Mouse (Mus musculus): Measurements from ENCODE around the gene H2-K1. TPM values are rescaled to one million over a fixed set of nuclear protein-coding genes. Genes with fewer than 3 reads are reported as not detected.

Gene H2-K1
- total and polyA plus RNA-seq, 2 experiments from 2014 or later: 21.2 to 21.9 TPM

DNA sequence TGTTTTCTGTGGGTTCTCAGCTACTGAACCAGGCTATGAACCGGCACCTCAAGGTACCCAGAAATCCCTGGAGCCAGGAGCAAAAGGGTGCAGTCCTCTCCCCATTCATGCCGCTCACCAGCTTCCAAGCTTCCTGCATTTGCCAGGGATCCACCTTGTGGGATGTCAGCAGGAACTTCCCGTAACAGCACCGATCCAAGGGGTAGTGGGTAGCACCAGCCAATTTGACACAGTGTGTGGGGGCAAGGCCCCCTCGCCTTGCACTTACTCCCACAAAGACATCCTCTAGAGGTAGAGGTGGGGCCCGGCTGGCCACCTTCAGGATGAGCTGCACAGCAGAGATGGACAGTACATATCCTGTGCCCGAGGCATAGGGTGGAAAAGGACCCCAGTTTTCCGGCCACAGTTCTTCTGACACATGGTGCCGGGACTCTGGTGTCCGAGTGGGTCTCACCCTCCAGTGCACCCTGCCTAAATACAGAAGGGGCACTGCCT is 50.0 kb downstream of the H2-K1 start:
- TF ChIP-seq CTCF (IDR thresholded peaks at IDR 0.05; ENCODE audit: low read depth): no peak
- peaks cover 17% of the 10 kb centered on the region for H3K4me1 ChIP-seq (ENCODE audit: insufficient read depth)
- H3K27ac ChIP-seq (ENCODE audit: low read depth, low read length): peak overlapping the region; percentile 91
- H3K27me3 ChIP-seq (ENCODE audit: insufficient read depth, low read length): no peaks in the 10 kb centered on the region
- peak overlapping the region; percentile 97 for H3K4me2 ChIP-seq (ENCODE audit: low read depth)
- H3K36me3 ChIP-seq (ENCODE audit: insufficient read depth): peaks cover 45% of the 10 kb centered on the region
- DNase-seq (no peak), ATAC-seq (no peak)
- 79% methylated on average over 10 of the region's 10 CpGs for WGBS
- H3K9me3 ChIP-seq (ENCODE audit: low read length): no peaks in the 10 kb centered on the region
- peak overlapping the region; percentile 49 for H3K4me3 ChIP-seq (ENCODE audit: low read depth, low read length)
- peak overlapping the region; percentile 76 for H3K9ac ChIP-seq

DNA sequence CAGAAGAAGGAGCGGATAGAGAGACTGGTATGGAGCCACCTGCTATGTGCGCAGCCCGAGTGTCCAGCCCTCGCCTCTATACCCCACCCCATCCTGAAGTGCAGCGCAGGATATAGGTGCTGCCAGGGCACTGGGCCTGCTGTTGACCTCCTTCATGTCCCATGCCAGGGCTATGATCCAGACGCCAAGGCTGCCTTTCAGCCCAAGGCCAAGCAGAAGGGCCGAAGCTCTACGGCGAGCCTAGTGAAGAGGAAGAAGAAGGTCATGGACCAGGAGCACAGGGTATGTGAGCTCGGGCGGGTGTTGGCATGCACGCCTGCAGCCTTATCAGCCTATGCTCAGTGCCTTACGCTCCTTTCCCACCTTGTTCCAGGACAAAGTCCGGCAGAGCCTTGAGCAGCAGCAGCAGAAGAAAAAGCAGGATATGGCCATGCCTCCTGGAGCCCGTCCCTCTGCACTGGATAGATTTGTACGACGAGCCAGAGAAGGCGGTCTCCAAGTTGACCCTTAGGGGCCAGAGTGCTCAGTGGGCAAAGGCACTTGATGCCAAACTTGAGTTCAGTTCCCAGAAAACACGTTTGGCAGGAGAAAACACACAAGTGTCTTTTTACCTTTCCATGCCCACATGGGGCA is 51.1 kb downstream of the H2-K1 start:
- Histone ChIP-seq H3K27ac (ENCODE audit: low read depth, low read length) (no peak overlapping the region), H3K4me3 (ENCODE audit: low read depth, low read length) (no peak overlapping the region), H3K4me1 (ENCODE audit: insufficient read depth) (peaks cover 9% of the 10 kb centered on the region; the same call in 1 of the 2 replicates), H3K4me2 (ENCODE audit: low read depth) (no peak overlapping the region), H3K27me3 (ENCODE audit: insufficient read depth, low read length) (no peaks in the 10 kb centered on the region), H3K36me3 (ENCODE audit: insufficient read depth) (peaks cover 53% of the 10 kb centered on the region), H3K9ac (no peak overlapping the region), H3K9me3 (ENCODE audit: low read length) (no peaks in the 10 kb centered on the region)
- WGBS: 87% methylated on average over 19 of the region's 19 CpGs
- no peak for TF ChIP-seq CTCF (IDR thresholded peaks at IDR 0.05; ENCODE audit: low read depth)
- no peak for ATAC-seq
- DNase-seq: no peak

DNA sequence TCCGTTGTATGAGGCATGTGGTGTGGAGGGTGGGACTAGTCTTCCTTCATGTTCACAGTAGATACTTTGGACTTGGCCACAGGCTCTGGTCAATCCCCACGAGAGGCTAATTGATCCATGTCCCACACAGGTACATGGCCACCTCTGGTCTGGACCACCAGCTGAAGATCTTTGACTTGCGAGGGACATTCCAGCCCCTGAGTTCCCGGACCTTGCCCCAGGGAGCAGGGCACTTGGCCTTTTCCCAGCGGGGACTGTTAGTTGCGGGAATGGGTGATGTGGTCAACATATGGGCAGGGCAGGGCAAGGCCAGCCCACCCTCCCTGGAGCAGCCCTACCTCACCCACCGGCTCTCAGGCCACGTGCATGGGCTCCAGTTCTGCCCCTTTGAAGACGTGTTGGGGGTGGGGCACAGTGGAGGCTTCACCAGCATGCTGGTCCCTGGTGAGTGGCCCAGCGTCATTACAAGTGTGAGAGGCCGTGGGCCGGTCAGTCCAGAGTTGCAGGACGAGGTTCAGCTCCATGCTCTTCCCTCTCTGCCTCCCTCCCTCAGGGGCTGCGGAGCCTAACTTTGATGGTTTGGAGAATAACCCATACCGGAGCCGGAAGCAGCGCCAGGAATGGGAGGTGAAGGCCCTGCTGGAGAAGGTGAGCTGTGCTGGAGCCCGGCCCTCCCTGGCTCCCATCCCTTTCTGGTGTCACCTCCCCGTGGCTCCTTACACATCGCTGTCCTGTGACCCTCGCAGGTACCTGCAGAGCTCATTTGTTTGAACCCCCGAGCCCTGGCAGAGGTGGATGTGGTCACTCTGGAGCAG is 51.9 kb downstream of the H2-K1 start:
- no peak for ATAC-seq
- no peak for DNase-seq
- Histone ChIP-seq H3K4me2 (ENCODE audit: low read depth) (no peak overlapping the region), H3K9me3 (ENCODE audit: low read length) (no peaks in the 10 kb centered on the region), H3K27me3 (ENCODE audit: insufficient read depth, low read length) (no peaks in the 10 kb centered on the region), H3K4me1 (ENCODE audit: insufficient read depth) (peaks cover 9% of the 10 kb centered on the region; the same call in 1 of the 2 replicates), H3K36me3 (ENCODE audit: insufficient read depth) (peaks cover 54% of the 10 kb centered on the region), H3K27ac (ENCODE audit: low read depth, low read length) (no peak overlapping the region), H3K4me3 (ENCODE audit: low read depth, low read length) (no peak overlapping the region), H3K9ac (no peak overlapping the region)
- no peak for TF ChIP-seq CTCF (IDR thresholded peaks at IDR 0.05; ENCODE audit: low read depth)
- WGBS: 91% methylated on average over 22 of the region's 22 CpGs

DNA sequence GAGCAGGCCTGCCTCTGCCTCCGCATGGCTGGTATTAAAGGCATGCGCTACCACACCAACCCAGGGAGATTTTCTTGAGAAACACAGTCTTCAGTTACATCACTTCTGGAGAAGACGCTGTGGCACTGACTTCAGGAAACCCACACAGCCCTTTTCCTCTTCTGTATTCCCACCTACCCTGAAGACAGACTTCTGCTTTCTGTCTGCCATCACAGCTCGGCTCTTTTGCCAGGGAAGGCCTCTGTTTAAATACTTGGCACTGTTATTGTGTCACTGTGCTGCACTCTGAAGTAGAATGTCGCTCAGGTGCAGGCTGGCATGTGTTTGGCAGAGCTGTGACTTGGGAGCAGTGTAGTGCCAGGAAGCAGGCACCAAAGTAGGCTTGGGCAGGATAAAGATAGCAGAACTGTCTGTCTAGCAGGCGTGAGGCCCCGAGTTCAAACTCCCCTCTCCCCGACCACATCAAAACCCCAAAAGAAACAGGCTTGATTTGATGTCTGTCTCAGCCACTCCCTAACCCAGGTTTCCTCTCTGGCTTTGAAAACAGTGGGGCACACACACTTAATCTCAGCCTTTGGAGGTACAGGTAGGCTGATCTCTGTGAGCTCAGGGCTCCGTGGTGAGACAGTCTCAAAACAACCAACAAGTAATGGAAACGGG is 52.6 kb downstream of the H2-K1 start:
- no peak overlapping the region for H3K4me3 ChIP-seq (ENCODE audit: low read depth, low read length)
- H3K36me3 ChIP-seq (ENCODE audit: insufficient read depth): peaks cover 53% of the 10 kb centered on the region
- no peak overlapping the region for H3K27ac ChIP-seq (ENCODE audit: low read depth, low read length)
- no peak overlapping the region for H3K9ac ChIP-seq
- no peak for TF ChIP-seq CTCF (IDR thresholded peaks at IDR 0.05; ENCODE audit: low read depth)
- WGBS: 90% methylated on average over 10 of the region's 10 CpGs
- H3K9me3 ChIP-seq (ENCODE audit: low read length): no peaks in the 10 kb centered on the region
- no peak overlapping the region for H3K4me2 ChIP-seq (ENCODE audit: low read depth)
- no peak for DNase-seq
- peaks cover 9% of the 10 kb centered on the region; the same call in 1 of the 2 replicates for H3K4me1 ChIP-seq (ENCODE audit: insufficient read depth)
- ATAC-seq: no peak
- H3K27me3 ChIP-seq (ENCODE audit: insufficient read depth, low read length): no peaks in the 10 kb centered on the region

MicroRNAs within 50 kb of the gene (microRNA counts, 519-probe panel; counts per million panel counts)
- microRNA mmu-miR-219: 3,592 counts per million, percentile 36 among the panel's probes with 10 or more counts

Small RNA genes within 50 kb of the gene (microRNA-seq; reads per million reads assigned to microRNA genes)
- gene Mir219a-1 (0 reads per million in 2 experiments), gene Mir219c (0 reads per million in 2 experiments)

Other genes with a start within 250 kb of the H2-K1 start
Only the 30 nearest of the 33 such genes appear.
- gene Kank3, start 189.8 kb downstream of the H2-K1 start, total RNA-seq (2014; rRNA removed): 36.5 and 42.7 TPM in 2 replicates
- gene Kank3, start 189.8 kb downstream of the H2-K1 start, polyA plus RNA-seq (2015; fragmentation: Nextera tagmentation; extraction: Ambion mirVana): 35.8 and 43.4 TPM in 2 replicates
- 589 and 1,055 TPM in 2 replicates for gene Rps28, start 175.8 kb downstream of the H2-K1 start, total RNA-seq (2014; rRNA removed)
- gene Rps28, start 175.8 kb downstream of the H2-K1 start, polyA plus RNA-seq (2015; fragmentation: Nextera tagmentation; extraction: Ambion mirVana): 603 and 823 TPM in 2 replicates
- gene Ndufa7, start 175.8 kb downstream of the H2-K1 start, total RNA-seq (2014; rRNA removed): 258 and 291 TPM in 2 replicates
- 529 and 626 TPM in 2 replicates for gene Ndufa7, start 175.8 kb downstream of the H2-K1 start, polyA plus RNA-seq (2015; fragmentation: Nextera tagmentation; extraction: Ambion mirVana)
- gene Cd320, start 157.3 kb downstream of the H2-K1 start, total RNA-seq (2014; rRNA removed): 17.2 and 27.5 TPM in 2 replicates
- gene Cd320, start 157.3 kb downstream of the H2-K1 start, polyA plus RNA-seq (2015; fragmentation: Nextera tagmentation; extraction: Ambion mirVana): 50.3 and 53.6 TPM in 2 replicates
- gene Gm7029, start 126.5 kb downstream of the H2-K1 start, total RNA-seq (2014; rRNA removed): not detected in 2 replicates
- gene Gm7029, start 126.5 kb downstream of the H2-K1 start, polyA plus RNA-seq (2015; fragmentation: Nextera tagmentation; extraction: Ambion mirVana): not detected in 2 replicates
- 4.3 and 4.7 TPM in 2 replicates for gene Kifc1, start 109.7 kb downstream of the H2-K1 start, total RNA-seq (2014; rRNA removed)
- gene Kifc1, start 109.7 kb downstream of the H2-K1 start, polyA plus RNA-seq (2015; fragmentation: Nextera tagmentation; extraction: Ambion mirVana): 1.3 and 1.4 TPM in 2 replicates
- gene Platr17, start 95.2 kb downstream of the H2-K1 start, total RNA-seq (2014; rRNA removed): not detected in 2 replicates
- 1.9 and 2.0 TPM in 2 replicates for gene Platr17, start 95.2 kb downstream of the H2-K1 start, polyA plus RNA-seq (2015; fragmentation: Nextera tagmentation; extraction: Ambion mirVana)
- gene Daxx, start 90.9 kb downstream of the H2-K1 start, total RNA-seq (2014; rRNA removed): 70.4 and 77.1 TPM in 2 replicates
- 41.5 and 45.2 TPM in 2 replicates for gene Daxx, start 90.9 kb downstream of the H2-K1 start, polyA plus RNA-seq (2015; fragmentation: Nextera tagmentation; extraction: Ambion mirVana)
- gene Tapbp, start 84.4 kb downstream of the H2-K1 start, total RNA-seq (2014; rRNA removed): 27.2 and 36.0 TPM in 2 replicates
- gene Tapbp, start 84.4 kb downstream of the H2-K1 start, polyA plus RNA-seq (2015; fragmentation: Nextera tagmentation; extraction: Ambion mirVana): 25.0 and 26.2 TPM in 2 replicates
- gene Zbtb22, start 84.4 kb downstream of the H2-K1 start, total RNA-seq (2014; rRNA removed): 34.4 and 44.0 TPM in 2 replicates
- gene Zbtb22, start 84.4 kb downstream of the H2-K1 start, polyA plus RNA-seq (2015; fragmentation: Nextera tagmentation; extraction: Ambion mirVana): 20.4 and 22.3 TPM in 2 replicates
- gene Rgl2, start 70.8 kb downstream of the H2-K1 start, total RNA-seq (2014; rRNA removed): 75.7 and 76.3 TPM in 2 replicates
- gene Rgl2, start 70.8 kb downstream of the H2-K1 start, polyA plus RNA-seq (2015; fragmentation: Nextera tagmentation; extraction: Ambion mirVana): 24.1 and 27.1 TPM in 2 replicates
- gene Pfdn6, start 60.0 kb downstream of the H2-K1 start, total RNA-seq (2014; rRNA removed): 57.0 and 78.4 TPM in 2 replicates
- 173 and 185 TPM in 2 replicates for gene Pfdn6, start 60.0 kb downstream of the H2-K1 start, polyA plus RNA-seq (2015; fragmentation: Nextera tagmentation; extraction: Ambion mirVana)
- 18.9 and 21.9 TPM in 2 replicates for gene Wdr46, start 59.7 kb downstream of the H2-K1 start, total RNA-seq (2014; rRNA removed)
- 15.9 and 23.2 TPM in 2 replicates for gene Wdr46, start 59.7 kb downstream of the H2-K1 start, polyA plus RNA-seq (2015; fragmentation: Nextera tagmentation; extraction: Ambion mirVana)
- 11.5 and 11.7 TPM in 2 replicates for gene B3galt4, start 48.9 kb downstream of the H2-K1 start, total RNA-seq (2014; rRNA removed)
- gene B3galt4, start 48.9 kb downstream of the H2-K1 start, polyA plus RNA-seq (2015; fragmentation: Nextera tagmentation; extraction: Ambion mirVana): 8.3 and 9.8 TPM in 2 replicates
- 46.2 and 46.8 TPM in 2 replicates for gene Vps52, start 44.5 kb downstream of the H2-K1 start, total RNA-seq (2014; rRNA removed)
- gene Vps52, start 44.5 kb downstream of the H2-K1 start, polyA plus RNA-seq (2015; fragmentation: Nextera tagmentation; extraction: Ambion mirVana): 59.6 and 66.1 TPM in 2 replicates
- 1,357 and 2,159 TPM in 2 replicates for gene Rps18, start 44.3 kb downstream of the H2-K1 start, total RNA-seq (2014; rRNA removed)
- gene Rps18, start 44.3 kb downstream of the H2-K1 start, polyA plus RNA-seq (2015; fragmentation: Nextera tagmentation; extraction: Ambion mirVana): 876 and 1,153 TPM in 2 replicates
- 20.7 and 21.4 TPM in 2 replicates for gene Ring1, start 24.3 kb upstream of the H2-K1 start, total RNA-seq (2014; rRNA removed)
- gene Ring1, start 24.3 kb upstream of the H2-K1 start, polyA plus RNA-seq (2015; fragmentation: Nextera tagmentation; extraction: Ambion mirVana): 15.7 and 19.0 TPM in 2 replicates
- gene H2-Ke6, start 27.7 kb upstream of the H2-K1 start, total RNA-seq (2014; rRNA removed): 39.1 and 58.0 TPM in 2 replicates
- 54.6 and 55.7 TPM in 2 replicates for gene H2-Ke6, start 27.7 kb upstream of the H2-K1 start, polyA plus RNA-seq (2015; fragmentation: Nextera tagmentation; extraction: Ambion mirVana)
- gene Slc39a7, start 31.3 kb upstream of the H2-K1 start, total RNA-seq (2014; rRNA removed): 126 and 161 TPM in 2 replicates
- gene Slc39a7, start 31.3 kb upstream of the H2-K1 start, polyA plus RNA-seq (2015; fragmentation: Nextera tagmentation; extraction: Ambion mirVana): 124 and 138 TPM in 2 replicates
- gene Rxrb, start 31.5 kb upstream of the H2-K1 start, total RNA-seq (2014; rRNA removed): 56.2 and 60.8 TPM in 2 replicates
- 58.1 and 58.4 TPM in 2 replicates for gene Rxrb, start 31.5 kb upstream of the H2-K1 start, polyA plus RNA-seq (2015; fragmentation: Nextera tagmentation; extraction: Ambion mirVana)
- 10.2 and 28.0 TPM in 2 replicates for gene Col11a2, start 39.1 kb upstream of the H2-K1 start, total RNA-seq (2014; rRNA removed)
- gene Col11a2, start 39.1 kb upstream of the H2-K1 start, polyA plus RNA-seq (2015; fragmentation: Nextera tagmentation; extraction: Ambion mirVana): 1.2 and 2.1 TPM in 2 replicates
- not detected in 2 replicates for gene H2-Oa, start 92.0 kb upstream of the H2-K1 start, total RNA-seq (2014; rRNA removed)
- gene H2-Oa, start 92.0 kb upstream of the H2-K1 start, polyA plus RNA-seq (2015; fragmentation: Nextera tagmentation; extraction: Ambion mirVana): 0.13 TPM in 1 of 2 replicates, not detected in the other
- gene H2-DMa, start 119.2 kb upstream of the H2-K1 start, total RNA-seq (2014; rRNA removed): 21.5 and 25.7 TPM in 2 replicates
- gene H2-DMa, start 119.2 kb upstream of the H2-K1 start, polyA plus RNA-seq (2015; fragmentation: Nextera tagmentation; extraction: Ambion mirVana): 19.2 and 23.5 TPM in 2 replicates
- 191 and 219 TPM in 2 replicates for gene Brd2, start 122.3 kb upstream of the H2-K1 start, total RNA-seq (2014; rRNA removed)
- gene Brd2, start 122.3 kb upstream of the H2-K1 start, polyA plus RNA-seq (2015; fragmentation: Nextera tagmentation; extraction: Ambion mirVana): 122 and 129 TPM in 2 replicates
- gene H2-DMb2, start 143.0 kb upstream of the H2-K1 start, total RNA-seq (2014; rRNA removed): 2.2 and 2.4 TPM in 2 replicates
- gene H2-DMb2, start 143.0 kb upstream of the H2-K1 start, polyA plus RNA-seq (2015; fragmentation: Nextera tagmentation; extraction: Ambion mirVana): 0.72 and 1.0 TPM in 2 replicates
- gene H2-DMb1, start 152.7 kb upstream of the H2-K1 start, total RNA-seq (2014; rRNA removed): 0.62 and 2.8 TPM in 2 replicates
- gene H2-DMb1, start 152.7 kb upstream of the H2-K1 start, polyA plus RNA-seq (2015; fragmentation: Nextera tagmentation; extraction: Ambion mirVana): 1.5 and 1.7 TPM in 2 replicates
- 5.2 and 7.5 TPM in 2 replicates for gene Tap1, start 187.2 kb upstream of the H2-K1 start, total RNA-seq (2014; rRNA removed)
- 4.6 and 5.0 TPM in 2 replicates for gene Tap1, start 187.2 kb upstream of the H2-K1 start, polyA plus RNA-seq (2015; fragmentation: Nextera tagmentation; extraction: Ambion mirVana)
- gene Psmb9, start 187.4 kb upstream of the H2-K1 start, total RNA-seq (2014; rRNA removed): 1.2 and 1.9 TPM in 2 replicates
- gene Psmb9, start 187.4 kb upstream of the H2-K1 start, polyA plus RNA-seq (2015; fragmentation: Nextera tagmentation; extraction: Ambion mirVana): 2.0 and 2.3 TPM in 2 replicates
- gene Psmb8, start 197.4 kb upstream of the H2-K1 start, total RNA-seq (2014; rRNA removed): 1.5 and 2.9 TPM in 2 replicates
- 4.8 and 7.2 TPM in 2 replicates for gene Psmb8, start 197.4 kb upstream of the H2-K1 start, polyA plus RNA-seq (2015; fragmentation: Nextera tagmentation; extraction: Ambion mirVana)
- 1.3 and 1.9 TPM in 2 replicates for gene Tap2, start 203.2 kb upstream of the H2-K1 start, total RNA-seq (2014; rRNA removed)
- 3.2 and 3.8 TPM in 2 replicates for gene Tap2, start 203.2 kb upstream of the H2-K1 start, polyA plus RNA-seq (2015; fragmentation: Nextera tagmentation; extraction: Ambion mirVana)

Measured in forebrain, postnatal 0 days (tissue).